7 mouse cellular contexts compared by ENCODE assay signal in the genomic region with DNA sequence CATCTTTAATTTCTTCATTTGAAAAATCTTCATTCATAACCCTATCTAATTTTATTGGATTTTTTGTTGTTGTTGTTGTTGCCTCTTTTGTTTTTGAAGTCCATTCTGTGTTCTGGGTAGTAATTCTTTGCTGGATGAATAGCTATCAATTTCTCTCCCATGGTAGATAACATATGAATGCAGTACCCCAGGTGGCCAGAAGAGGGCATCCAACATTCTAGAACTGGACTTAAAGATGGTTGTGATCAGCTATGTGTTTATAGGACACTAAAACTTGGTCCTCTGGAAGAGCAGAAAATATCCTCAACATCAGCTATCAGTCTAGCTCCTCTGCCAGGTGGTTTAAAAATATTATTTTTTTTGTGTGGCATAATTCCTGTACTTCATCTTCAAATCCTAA.
DNase-seq lines count a peak whose midpoint lies in the region; ATAC-seq and TF ChIP-seq lines count a peak whose summit lies in the region.
"Not testable (repeated sequence)": the region's sequence is repeated elsewhere in the genome, so short reads cannot be mapped to it uniquely, and the experiment has no call there.

No protein-coding gene starts in this region.

- H3K4me3 ChIP-seq in midbrain, embryonic 14.5 days (replicated peaks; ENCODE audit: low read depth, low read length); stomach, postnatal 0 days (ENCODE audit: low read depth, low read length): not testable (repeated sequence)

- DNase-seq in NIH3T3 (ENCODE audit: low read depth) (peak; percentile 20), liver (peak; percentile 22)
- peak; percentile 21 for DNase-seq in c-Kit-positive CD71-positive TER-119-positive erythroid progenitor cells, embryonic 14.5 days (ENCODE audit: low spot score)
- DNase-seq in forelimb bud, embryonic 11.5 days (ENCODE audit: low read depth, low spot score), result peak; percentile 2
- peak; percentile 11 for DNase-seq in kidney, adult 18-20 months
- DNase-seq in midbrain, embryonic 14.5 days, result peak; percentile 4
- not testable (repeated sequence) for DNase-seq in stomach, postnatal 0 days (ENCODE audit: low spot score)

- not testable (repeated sequence) for H3K4me2 ChIP-seq in midbrain, embryonic 14.5 days (ENCODE audit: low read length); stomach, postnatal 0 days (replicated peaks; ENCODE audit: low read depth)

- H3K36me3 ChIP-seq in midbrain, embryonic 14.5 days (ENCODE audit: control insufficient read depth, insufficient read depth, low read length); stomach, postnatal 0 days (ENCODE audit: control insufficient read depth, insufficient read depth, low read length): not testable (repeated sequence)

- not testable (repeated sequence) for TF ChIP-seq EP300 in stomach, postnatal 0 days (optimal IDR thresholded peaks at IDR 0.05)

- not testable (repeated sequence) for H3K9ac ChIP-seq in midbrain, embryonic 14.5 days (replicated peaks; ENCODE audit: low read length); stomach, postnatal 0 days (ENCODE audit: low read length)

- not testable (repeated sequence) for ATAC-seq in midbrain, embryonic 14.5 days (ENCODE audit: low FRiP score, low TSS enrichment); stomach, postnatal 0 days (ENCODE audit: low FRiP score, low TSS enrichment)

- not testable (repeated sequence) for H3K27ac ChIP-seq in midbrain, embryonic 14.5 days (replicated peaks; ENCODE audit: low read depth, low read length); stomach, postnatal 0 days (replicated peaks)

- H3K9me3 ChIP-seq in midbrain, embryonic 14.5 days (ENCODE audit: control insufficient read depth, low read length); stomach, postnatal 0 days (ENCODE audit: control insufficient read depth, low read length): not testable (repeated sequence)

- not testable (repeated sequence) for H3K4me1 ChIP-seq in midbrain, embryonic 14.5 days (ENCODE audit: control insufficient read depth, insufficient read depth, low read length); stomach, postnatal 0 days (replicated peaks; ENCODE audit: control insufficient read depth, insufficient read depth)

- peak; percentile 55 for TF ChIP-seq CTCF in stomach, postnatal 0 days (IDR thresholded peaks at IDR 0.05; ENCODE audit: low read depth)

- H3K27me3 ChIP-seq in midbrain, embryonic 14.5 days (ENCODE audit: control insufficient read depth, insufficient read depth, low read length); stomach, postnatal 0 days (ENCODE audit: control insufficient read depth, insufficient read depth, low read length): not testable (repeated sequence)
